Mouse (Mus musculus) bone marrow macrophage, adult 2 months (primary cell): Measurements from ENCODE around the gene Pycr2.

Experiments
- CTCF ChIP-seq: IDR thresholded peaks from 2 replicates; pipeline ENCODE4 v1.5.1; 2012; ENCODE audit warnings: low read depth, mild to moderate bottlenecking, low read length, moderate library complexity
- POLR2A ChIP-seq: IDR thresholded peaks from 2 replicates; pipeline ENCODE4 v1.6.1; 2012; ENCODE audit warnings: mild to moderate bottlenecking, low read depth, low read length, borderline replicate concordance

DNA sequence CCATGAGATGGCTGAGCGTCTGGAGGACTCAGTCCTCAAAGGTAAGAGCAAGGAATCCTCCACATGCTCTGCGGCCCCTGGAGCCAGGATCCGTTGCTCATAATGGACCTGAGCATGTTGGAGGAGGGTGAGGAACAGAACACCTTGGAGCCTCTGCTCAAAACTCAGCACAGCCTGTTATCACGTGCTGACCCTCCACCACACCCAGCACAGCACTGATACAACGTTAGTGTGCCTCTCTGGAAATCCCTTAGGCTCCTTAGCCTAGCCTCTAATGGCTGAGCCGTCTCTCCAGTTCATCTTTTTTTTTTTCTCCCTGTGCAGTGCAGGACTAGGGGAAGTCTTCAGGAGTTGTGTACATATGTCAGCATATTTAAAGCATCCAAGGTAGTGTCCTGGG, 44.1 kb upstream of the Pycr2 start:
- TF ChIP-seq POLR2A (no peak), CTCF (no peak)
